8 mouse cellular contexts compared by ENCODE assay signal in the genomic region with DNA sequence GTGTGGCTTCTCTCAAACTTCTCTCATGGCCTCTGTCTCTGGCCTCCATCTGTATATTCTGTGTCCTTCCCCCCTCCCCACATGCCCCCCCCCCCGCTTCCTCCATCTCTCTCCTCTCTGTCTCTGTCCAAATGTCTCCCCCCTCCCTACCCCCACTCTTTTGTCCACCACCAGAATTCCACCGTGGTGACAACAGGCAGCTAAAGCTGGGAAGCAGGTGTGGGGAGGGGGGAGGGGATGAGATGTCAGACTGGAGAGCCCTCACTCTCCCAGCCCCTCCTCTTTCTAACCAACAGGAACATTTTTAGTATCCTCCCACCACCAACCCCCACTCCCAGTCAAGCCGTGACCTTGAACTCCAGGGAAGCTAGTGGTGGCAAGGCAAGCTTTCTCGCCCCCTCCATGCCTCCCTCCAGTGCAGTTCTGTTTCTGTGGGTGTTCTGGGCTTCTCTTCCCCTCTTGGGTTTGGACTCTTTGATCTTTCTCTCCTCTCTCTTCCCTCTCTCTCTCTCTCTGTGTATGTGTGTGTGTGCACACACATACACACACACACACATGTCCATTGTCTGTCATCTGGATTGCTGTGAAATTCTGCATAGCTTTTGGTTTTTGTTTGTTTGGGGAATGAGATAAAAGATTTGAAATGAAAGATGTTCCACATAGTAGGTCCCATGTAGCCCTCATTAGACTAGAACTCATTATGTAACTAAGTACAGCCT. TPM values are rescaled to one million over a fixed set of nuclear protein-coding genes. Genes with fewer than 3 reads are reported as not detected.
A peak's percentile ranks its signal among the peaks of the same experiment; 100 is the strongest.
DNase-seq lines count a peak whose midpoint lies in the region; ATAC-seq lines count a peak whose summit lies in the region.

A gene (minus strand): TSS at position 51 of the 719 bp plus-strand sequence.

- 17% methylated on average over 4 of the region's 4 CpGs for WGBS in kidney, embryonic 16.5 days
- 8% methylated on average over 4 of the region's 4 CpGs for WGBS in heart, embryonic 10.5 days

- no peak for DNase-seq in kidney, postnatal 14 days
- DNase-seq in heart, embryonic 10.5 days (ENCODE audit: low spot score): no peak
- peak; percentile 66 for DNase-seq in mesoderm, embryonic 11.5 days (ENCODE audit: low read depth, low spot score)
- no peak for DNase-seq in cerebellum, postnatal 4 days (ENCODE audit: low spot score in 2 of 2)
- DNase-seq in cerebellum, adult 8-10 months: no peak
- no peak for DNase-seq in lung, postnatal 10 days

- no peak for ATAC-seq in kidney, embryonic 16.5 days (ENCODE audit: low FRiP score, low TSS enrichment)

- H3K27me3 ChIP-seq in kidney, embryonic 16.5 days (ENCODE audit: insufficient read depth, low read length): 0 out of 2 replicates have a peak, but pooled peaks cover under 1% of the 10 kb centered on the region
- H3K27me3 ChIP-seq in heart, embryonic 10.5 days (ENCODE audit: insufficient read depth, poor library complexity, severe bottlenecking): peaks cover 2% of the 10 kb centered on the region; the same call in 1 of the 2 replicates

- H3K4me3 ChIP-seq in kidney, embryonic 16.5 days (ENCODE audit: low read length): no peak within 1 kb of the TSS
- no peak within 1 kb of the TSS for H3K4me3 ChIP-seq in brown adipose tissue, adult 24 weeks (ENCODE audit: insufficient read depth, low read depth, low read length)
- H3K4me3 ChIP-seq in heart, embryonic 10.5 days: peak within 1 kb of the TSS; percentile 34

- H3K4me1 ChIP-seq in kidney, embryonic 16.5 days (ENCODE audit: insufficient read depth, low read length): peaks cover 29% of the 10 kb centered on the region
- no peaks in the 10 kb centered on the region for H3K4me1 ChIP-seq in brown adipose tissue, adult 24 weeks (ENCODE audit: control insufficient read depth, insufficient read depth, insufficient read length, low read length)
- peaks cover 74% of the 10 kb centered on the region for H3K4me1 ChIP-seq in heart, embryonic 10.5 days

- no peaks in the 10 kb centered on the region for H3K9me3 ChIP-seq in kidney, embryonic 16.5 days (ENCODE audit: low read length)
- H3K9me3 ChIP-seq in heart, embryonic 10.5 days: no peaks in the 10 kb centered on the region

- 0 out of 2 replicates have a peak within 1 kb of the TSS, but pooled peaks have one; percentile 10 for H3K9ac ChIP-seq in kidney, embryonic 16.5 days (replicated peaks; ENCODE audit: low read length)

- no peaks in the 10 kb centered on the region for H3K36me3 ChIP-seq in kidney, embryonic 16.5 days (ENCODE audit: insufficient read depth, low read length)
- H3K36me3 ChIP-seq in heart, embryonic 10.5 days: peaks cover 26% of the 10 kb centered on the region

- H3K4me2 ChIP-seq in kidney, embryonic 16.5 days (replicated peaks; ENCODE audit: low read depth, low read length): no peak within 1 kb of the TSS

- no peak within 1 kb of the TSS; the same call in 1 of the 2 replicates for H3K27ac ChIP-seq in kidney, embryonic 16.5 days (ENCODE audit: low read length)
- no peak within 1 kb of the TSS for H3K27ac ChIP-seq in brown adipose tissue, adult 24 weeks (replicated peaks; ENCODE audit: low read depth, low read length)
- H3K27ac ChIP-seq in heart, embryonic 10.5 days: peak within 1 kb of the TSS; percentile 87

RNA-seq across cellular contexts. Expression of the gene that starts here (rescaled TPM):
- 20.9 and 21.6 TPM in 2 replicates for polyA plus RNA-seq in kidney, embryonic 16.5 days (2015; fragmentation: Nextera tagmentation; extraction: Ambion mirVana)
- 25.6 and 40.1 TPM in 2 replicates for polyA plus RNA-seq in brown adipose tissue, adult 24 weeks (2012; ENCODE audit: insufficient read depth, insufficient read length, missing spikeins)
- polyA plus RNA-seq in heart, embryonic 10.5 days (2016; fragmentation: Nextera tagmentation; extraction: Ambion mirVana): 97.0 and 167 TPM in 2 replicates
